ENCODE assay signal across 26 mouse cellular contexts in genomic region chr4:62158401-62158800, GRCm38 (mm10). TPM values are rescaled to one million over a fixed set of nuclear protein-coding genes. Genes with fewer than 3 reads are reported as not detected.
"Had no signal": no experiment of that assay in that cellular context is flagged by ENCODE, and none has a peak within 500 bp of the region (broad histone marks: within the 10 kb centered on the region; RNA-seq: fewer than 3 reads in every experiment).

No protein-coding gene starts in this region.

- H3K27me3 ChIP-seq: neural tube, embryonic 12.5 days; neural tube, embryonic 13.5 days; neural tube, embryonic 15.5 days; stomach, embryonic 15.5 days had no signal

- DNase-seq: retina, postnatal 1 day; right cerebral cortex, adult 18-20 months; right cerebral cortex, postnatal 14 days; right cerebral cortex, postnatal 25 days; right cerebral cortex, postnatal 4 days; spleen, adult 18-20 months; thymus, adult 18-20 months; thymus, adult 2 months; thymus, postnatal 14 days; thymus, postnatal 25 days; thymus, postnatal 36 days; thymus, postnatal 4 days had no signal

- H3K4me3 ChIP-seq: neural tube, embryonic 12.5 days; neural tube, embryonic 13.5 days; neural tube, embryonic 15.5 days; stomach, embryonic 15.5 days had no signal

- H3K9ac ChIP-seq: neural tube, embryonic 12.5 days; neural tube, embryonic 13.5 days; neural tube, embryonic 15.5 days; stomach, embryonic 15.5 days had no signal

- H3K27ac ChIP-seq: neural tube, embryonic 12.5 days; neural tube, embryonic 13.5 days; neural tube, embryonic 15.5 days; stomach, embryonic 15.5 days; stomach, postnatal 0 days had no signal

- H3K4me1 ChIP-seq: neural tube, embryonic 12.5 days; neural tube, embryonic 13.5 days; neural tube, embryonic 15.5 days; stomach, embryonic 15.5 days had no signal

- H3K9me3 ChIP-seq: neural tube, embryonic 12.5 days; neural tube, embryonic 13.5 days; neural tube, embryonic 15.5 days; stomach, embryonic 15.5 days had no signal

- H3K36me3 ChIP-seq: neural tube, embryonic 12.5 days; neural tube, embryonic 13.5 days; neural tube, embryonic 15.5 days; stomach, embryonic 15.5 days had no signal

- H3K4me2 ChIP-seq: neural tube, embryonic 12.5 days; neural tube, embryonic 13.5 days; neural tube, embryonic 15.5 days; stomach, embryonic 15.5 days had no signal

RNA-seq across cellular contexts. Expression of gene Mup21, which starts 7.7 kb away (rescaled TPM):
- total RNA-seq: neutrophil, adult 5-6 weeks had no signal
- polyA plus RNA-seq: neural tube, embryonic 12.5 days; neural tube, embryonic 13.5 days; neural tube, embryonic 14.5 days; neural tube, embryonic 15.5 days; small intestine, adult 2 months; spleen, adult 2 months; stomach, embryonic 14.5 days; stomach, embryonic 15.5 days; stomach, embryonic 16.5 days; stomach, postnatal 0 days; testis, adult 2 months; thymus, adult 2 months; thymus, postnatal 0 days; urinary bladder, adult 2 months had no signal
